Mouse (Mus musculus) adrenal gland, postnatal 10 days (tissue): ENCODE data around the gene Lrrc25. TPM values are rescaled to one million over a fixed set of nuclear protein-coding genes. Genes with fewer than 3 reads are reported as not detected.
A peak's percentile ranks its signal among the peaks of the same experiment; 100 is the strongest.

Experiments
- DNase-seq: peaks from one replicate; pipeline ENCODE4 v3.0.0; 2021; ENCODE audit warnings: mixed read lengths
- total RNA-seq, 2 experiments: library from RNA; stranded (reverse); gene quantifications; 2 replicates each; pipeline ENCODE4 v1.2.3; 2021

Gene Lrrc25
- total RNA-seq, 2 experiments from 2014 or later, result 3.3 to 3.6 TPM

- DNase-seq, result no peak
These were observed 16.3 kb upstream of the Lrrc25 start for GRCm38 (mm10) chr8:70599507-70600290.

- DNase-seq, result peak; percentile 59
These were observed 15.3 kb upstream of the Lrrc25 start for GRCm38 (mm10) chr8:70600473-70601270.

GRCm38 (mm10) chr8:70601271-70601649 is 14.7 kb upstream of the Lrrc25 start:
- peak; percentile 94 for DNase-seq

GRCm38 (mm10) chr8:70602139-70602811 is 13.7 kb upstream of the Lrrc25 start:
- no peak for DNase-seq

- DNase-seq, result no peak
These were observed 11.4 kb upstream of the Lrrc25 start for GRCm38 (mm10) chr8:70604558-70604957.

GRCm38 (mm10) chr8:70605871-70606779 is 9.8 kb upstream of the Lrrc25 start:
- DNase-seq, result no peak

- DNase-seq, result no peak
These were observed 9.0 kb upstream of the Lrrc25 start for GRCm38 (mm10) chr8:70606780-70607602.

- peak; percentile 33 for DNase-seq
These were observed 8.4 kb upstream of the Lrrc25 start for GRCm38 (mm10) chr8:70607603-70607897.

GRCm38 (mm10) chr8:70607898-70608748 is 7.8 kb upstream of the Lrrc25 start:
- DNase-seq, result peak; percentile 68

GRCm38 (mm10) chr8:70608749-70609367 is 7.1 kb upstream of the Lrrc25 start, which contains the start of gene Ssbp4:
Ssbp4 (minus strand) TSS chr8:70608872.
- no peak for DNase-seq

GRCm38 (mm10) chr8:70609368-70609848 is 6.5 kb upstream of the Lrrc25 start:
- DNase-seq, result peak; percentile 92

GRCm38 (mm10) chr8:70609849-70610795 is 5.8 kb upstream of the Lrrc25 start:
- peak; percentile 89 for DNase-seq

- peak; percentile 95 for DNase-seq
These were observed 4.9 kb upstream of the Lrrc25 start for GRCm38 (mm10) chr8:70610796-70611771.

GRCm38 (mm10) chr8:70611849-70612248 is 4.1 kb upstream of the Lrrc25 start:
- DNase-seq, result peak; percentile 93

- DNase-seq, result no peak
These were observed 2.2 kb upstream of the Lrrc25 start for GRCm38 (mm10) chr8:70613763-70614162.

- no peak for DNase-seq
These were observed 1.5 kb upstream of the Lrrc25 start for GRCm38 (mm10) chr8:70614469-70614868.

GRCm38 (mm10) chr8:70615281-70615680 is 674 bp upstream of the Lrrc25 start:
- DNase-seq, result no peak
